In the genomic region with DNA sequence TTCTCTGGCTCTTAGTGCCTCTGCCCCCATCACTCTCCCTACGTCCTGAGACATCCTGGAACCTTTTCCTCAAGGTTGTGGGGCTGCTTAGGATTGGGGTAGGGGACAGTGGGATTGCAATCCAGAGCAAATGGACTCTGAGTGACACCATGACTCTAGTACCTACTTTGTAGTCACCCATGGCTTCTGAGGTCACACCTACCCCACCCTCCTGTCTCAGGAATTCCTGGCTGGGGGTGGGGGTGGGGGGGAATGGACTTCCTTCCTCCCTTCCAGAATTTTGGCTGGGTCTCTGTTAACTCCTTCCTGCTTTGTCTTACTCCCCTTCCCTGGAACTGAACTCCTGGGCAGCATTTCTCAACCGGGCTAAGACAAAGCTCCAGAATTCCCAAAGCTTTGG, we compare ENCODE assay signal across 10 mouse cellular contexts. TPM values are rescaled to one million over a fixed set of nuclear protein-coding genes. Genes with fewer than 3 reads are reported as not detected.
A peak's percentile ranks its signal among the peaks of the same experiment; 100 is the strongest.
DNase-seq lines count a peak whose midpoint lies in the region; ATAC-seq and TF ChIP-seq lines count a peak whose summit lies in the region.
"Had no signal": no experiment of that assay in that cellular context is flagged by ENCODE, and none has a peak within 500 bp of the region (broad histone marks: within the 10 kb centered on the region; RNA-seq: fewer than 3 reads in every experiment).

No protein-coding gene starts in this region.

- no peak for TF ChIP-seq EP300 in heart, postnatal 0 days (IDR thresholded peaks at IDR 0.05; ENCODE audit: low read depth)
- no peak for TF ChIP-seq EP300 in liver, postnatal 0 days (IDR thresholded peaks at IDR 0.05; ENCODE audit: low read depth)

- peak overlapping the region; percentile 93; the same call in 1 of the 2 replicates for H3K4me2 ChIP-seq in heart, embryonic 12.5 days
- peak overlapping the region; percentile 85 for H3K4me2 ChIP-seq in lung, embryonic 16.5 days (ENCODE audit: low read depth, low read length)
- peak overlapping the region; percentile 67 for H3K4me2 ChIP-seq in heart, postnatal 0 days (ENCODE audit: low read depth, low read length)
- peak overlapping the region; percentile 35; the same call in 1 of the 2 replicates for H3K4me2 ChIP-seq in liver, postnatal 0 days (ENCODE audit: low read depth, low read length)

- intact Hi-C loops in heart, postnatal 14 days (cut with DNase I), result no loop called here

- H3K9ac ChIP-seq in heart, embryonic 12.5 days, result no peak overlapping the region
- no peak overlapping the region for H3K9ac ChIP-seq in lung, embryonic 16.5 days (ENCODE audit: low read length)
- no peak overlapping the region for H3K9ac ChIP-seq in heart, postnatal 0 days (replicated peaks; ENCODE audit: low read depth, low read length)
- no peak overlapping the region for H3K9ac ChIP-seq in liver, postnatal 0 days (replicated peaks)

- H3K36me3 ChIP-seq in heart, embryonic 12.5 days, result no peaks in the 10 kb centered on the region
- no peaks in the 10 kb centered on the region for H3K36me3 ChIP-seq in lung, embryonic 16.5 days (ENCODE audit: control insufficient read depth, insufficient read depth, low read length)
- H3K36me3 ChIP-seq in heart, postnatal 0 days (replicated peaks; ENCODE audit: control insufficient read depth, insufficient read depth, low read length), result no peaks in the 10 kb centered on the region
- no peaks in the 10 kb centered on the region for H3K36me3 ChIP-seq in liver, postnatal 0 days (replicated peaks; ENCODE audit: insufficient read depth, low read length)

- 44% methylated on average over 2 of the region's 2 CpGs for WGBS in heart, embryonic 12.5 days
- 42% methylated on average over 2 of the region's 2 CpGs for WGBS in lung, embryonic 16.5 days
- 64% methylated on average over 2 of the region's 2 CpGs for WGBS in heart, postnatal 0 days
- WGBS in liver, postnatal 0 days (ENCODE audit: insufficient replicate concordance), result 65% methylated on average over 2 of the region's 2 CpGs

- H3K4me1 ChIP-seq in heart, embryonic 12.5 days (replicated peaks), result peaks cover 14% of the 10 kb centered on the region
- H3K4me1 ChIP-seq in lung, embryonic 16.5 days (replicated peaks; ENCODE audit: control insufficient read depth, insufficient read depth, low read length), result peaks cover 5% of the 10 kb centered on the region; the same call in 1 of the 2 replicates
- 0 out of 2 replicates have a peak, but pooled peaks cover 3% of the 10 kb centered on the region for H3K4me1 ChIP-seq in heart, postnatal 0 days (ENCODE audit: control insufficient read depth, insufficient read depth)
- H3K4me1 ChIP-seq in liver, postnatal 0 days (ENCODE audit: insufficient read depth), result peaks cover 12% of the 10 kb centered on the region

- no peak overlapping the region for H3K27ac ChIP-seq in heart, embryonic 12.5 days (ENCODE audit: poor library complexity, severe bottlenecking)
- H3K27ac ChIP-seq in lung, embryonic 16.5 days (ENCODE audit: low read length), result no peak overlapping the region
- H3K27ac ChIP-seq in heart, postnatal 0 days (ENCODE audit: low read depth), result peak overlapping the region; percentile 44; the same call in 1 of the 2 replicates
- H3K27ac ChIP-seq in liver, postnatal 0 days (ENCODE audit: low read depth), result no peak overlapping the region
- H3K27ac ChIP-seq: macrophage had no signal

- H3K4me3 ChIP-seq in heart, embryonic 12.5 days, result no peak overlapping the region
- H3K4me3 ChIP-seq in lung, embryonic 16.5 days (ENCODE audit: low read length), result no peak overlapping the region; the same call in 1 of the 2 replicates
- H3K4me3 ChIP-seq in heart, postnatal 0 days (ENCODE audit: low read depth, low read length), result peak overlapping the region; percentile 52
- H3K4me3 ChIP-seq in liver, postnatal 0 days (ENCODE audit: low read depth, low read length), result no peak overlapping the region

- 0 out of 2 replicates have a peak, but pooled peaks cover 12% of the 10 kb centered on the region for H3K27me3 ChIP-seq in heart, embryonic 12.5 days (replicated peaks)
- no peaks in the 10 kb centered on the region; the same call in 1 of the 2 replicates for H3K27me3 ChIP-seq in lung, embryonic 16.5 days (ENCODE audit: control insufficient read depth, insufficient read depth, low read depth, low read length)
- H3K27me3 ChIP-seq in heart, postnatal 0 days (ENCODE audit: control insufficient read depth, insufficient read depth, low read length), result 0 out of 2 replicates have a peak, but pooled peaks cover 3% of the 10 kb centered on the region
- H3K27me3 ChIP-seq in liver, postnatal 0 days (ENCODE audit: insufficient read depth, low read length), result peaks cover 23% of the 10 kb centered on the region

- peaks cover 3% of the 10 kb centered on the region; the same call in 1 of the 2 replicates for H3K9me3 ChIP-seq in heart, embryonic 12.5 days (replicated peaks)
- no peaks in the 10 kb centered on the region for H3K9me3 ChIP-seq in lung, embryonic 16.5 days (ENCODE audit: control insufficient read depth, low read length)
- no peaks in the 10 kb centered on the region for H3K9me3 ChIP-seq in heart, postnatal 0 days (replicated peaks; ENCODE audit: control insufficient read depth, low read length)
- no peaks in the 10 kb centered on the region for H3K9me3 ChIP-seq in liver, postnatal 0 days (ENCODE audit: low read length)

- TF ChIP-seq CTCF in heart, postnatal 0 days (IDR thresholded peaks at IDR 0.05; ENCODE audit: low read depth), result no peak
- TF ChIP-seq CTCF in liver, postnatal 0 days (IDR thresholded peaks at IDR 0.05; ENCODE audit: low read depth), result no peak

- DNase-seq in heart, postnatal 14 days, result no peak
- DNase-seq in lung, postnatal 36 days, result no peak
- DNase-seq in heart, postnatal 0 days (ENCODE audit: low spot score), result no peak
- DNase-seq in liver, postnatal 0 days, result no peak
- no peak for DNase-seq in thymus, postnatal 4 days
- no peak for DNase-seq in thymus, postnatal 36 days
- DNase-seq: adrenal gland, adult 2 months had no signal

- no peak for ATAC-seq in heart, embryonic 12.5 days (ENCODE audit: insufficient number of reproducible peaks, low FRiP score)
- ATAC-seq in lung, embryonic 16.5 days (ENCODE audit: low read depth), result no peak
- ATAC-seq in heart, postnatal 0 days (ENCODE audit: insufficient read depth, low read depth), result no peak
- ATAC-seq in liver, postnatal 0 days, result no peak

RNA-seq across cellular contexts. Expression of a gene that starts 1.0 kb away (rescaled TPM):
- 0.97 and 1.1 TPM in 2 replicates for polyA plus RNA-seq in heart, embryonic 12.5 days (2016; fragmentation: Nextera tagmentation; extraction: Ambion mirVana)
- 10 to 100 TPM in 1 of 2 experiments, 1 to 10 TPM in 1; 9.9 to 11.2 TPM for total RNA-seq in heart, postnatal 14 days (2021)
- polyA plus RNA-seq in lung, embryonic 16.5 days (2015; fragmentation: Nextera tagmentation; extraction: Ambion mirVana), result 2.1 and 2.6 TPM in 2 replicates
- total RNA-seq in heart, postnatal 0 days (2014; rRNA removed; ENCODE audit: low replicate concordance), result 3.5 and 10.6 TPM in 2 replicates
- 3.6 TPM in 2 replicates for polyA plus RNA-seq in heart, postnatal 0 days (2015; fragmentation: Nextera tagmentation; extraction: Ambion mirVana)
- polyA plus RNA-seq in liver, postnatal 0 days (2015; fragmentation: Nextera tagmentation; extraction: Ambion mirVana), result 0.74 and 0.83 TPM in 2 replicates

RNA-seq across cellular contexts. Expression of a gene that starts 14.7 kb away (rescaled TPM):
- polyA plus RNA-seq in heart, embryonic 12.5 days (2016; fragmentation: Nextera tagmentation; extraction: Ambion mirVana), result 37.0 and 38.4 TPM in 2 replicates
- total RNA-seq in heart, postnatal 14 days (2021), result 10 to 100 TPM; 54.8 to 58.3 TPM
- polyA plus RNA-seq in lung, embryonic 16.5 days (2015; fragmentation: Nextera tagmentation; extraction: Ambion mirVana), result 29.9 and 31.5 TPM in 2 replicates
- total RNA-seq in heart, postnatal 0 days (2014; rRNA removed; ENCODE audit: low replicate concordance), result 52.9 and 56.4 TPM in 2 replicates
- 37.6 and 40.5 TPM in 2 replicates for polyA plus RNA-seq in heart, postnatal 0 days (2015; fragmentation: Nextera tagmentation; extraction: Ambion mirVana)
- polyA plus RNA-seq in liver, postnatal 0 days (2015; fragmentation: Nextera tagmentation; extraction: Ambion mirVana), result 8.7 and 9.7 TPM in 2 replicates

RNA-seq across cellular contexts. Expression of a gene that starts 37.2 kb away (rescaled TPM):
- polyA plus RNA-seq in heart, embryonic 12.5 days (2016; fragmentation: Nextera tagmentation; extraction: Ambion mirVana), result 17.7 and 18.2 TPM in 2 replicates
- total RNA-seq in heart, postnatal 14 days (2021), result 10 to 100 TPM; 37.9 to 43.0 TPM
- 11.3 and 12.4 TPM in 2 replicates for polyA plus RNA-seq in lung, embryonic 16.5 days (2015; fragmentation: Nextera tagmentation; extraction: Ambion mirVana)
- 34.8 and 58.9 TPM in 2 replicates for total RNA-seq in heart, postnatal 0 days (2014; rRNA removed; ENCODE audit: low replicate concordance)
- polyA plus RNA-seq in heart, postnatal 0 days (2015; fragmentation: Nextera tagmentation; extraction: Ambion mirVana), result 23.7 and 26.8 TPM in 2 replicates
- 3.3 and 3.4 TPM in 2 replicates for polyA plus RNA-seq in liver, postnatal 0 days (2015; fragmentation: Nextera tagmentation; extraction: Ambion mirVana)

RNA-seq across cellular contexts. Expression of a gene that starts 47.5 kb away (rescaled TPM):
- 8.0 and 9.7 TPM in 2 replicates for polyA plus RNA-seq in heart, embryonic 12.5 days (2016; fragmentation: Nextera tagmentation; extraction: Ambion mirVana)
- total RNA-seq in heart, postnatal 14 days (2021), result under 1 TPM; 0.37 to 0.55 TPM
- 5.6 and 8.2 TPM in 2 replicates for polyA plus RNA-seq in lung, embryonic 16.5 days (2015; fragmentation: Nextera tagmentation; extraction: Ambion mirVana)
- 24.9 and 27.6 TPM in 2 replicates for total RNA-seq in heart, postnatal 0 days (2014; rRNA removed; ENCODE audit: low replicate concordance)
- 5.4 and 7.0 TPM in 2 replicates for polyA plus RNA-seq in heart, postnatal 0 days (2015; fragmentation: Nextera tagmentation; extraction: Ambion mirVana)
- polyA plus RNA-seq in liver, postnatal 0 days (2015; fragmentation: Nextera tagmentation; extraction: Ambion mirVana), result 0.04 TPM in 1 of 2 replicates, not detected in the other
- polyA plus RNA-seq: macrophage had no signal

RNA-seq across cellular contexts. Expression of a gene that starts 58.2 kb away (rescaled TPM):
- 93.7 and 99.0 TPM in 2 replicates for polyA plus RNA-seq in heart, embryonic 12.5 days (2016; fragmentation: Nextera tagmentation; extraction: Ambion mirVana)
- total RNA-seq in heart, postnatal 14 days (2021), result 10 to 100 TPM; 55.7 to 59.1 TPM
- polyA plus RNA-seq in lung, embryonic 16.5 days (2015; fragmentation: Nextera tagmentation; extraction: Ambion mirVana), result 103 and 105 TPM in 2 replicates
- total RNA-seq in heart, postnatal 0 days (2014; rRNA removed; ENCODE audit: low replicate concordance), result 115 and 127 TPM in 2 replicates
- 67.7 and 72.2 TPM in 2 replicates for polyA plus RNA-seq in heart, postnatal 0 days (2015; fragmentation: Nextera tagmentation; extraction: Ambion mirVana)
- 36.2 and 36.4 TPM in 2 replicates for polyA plus RNA-seq in liver, postnatal 0 days (2015; fragmentation: Nextera tagmentation; extraction: Ambion mirVana)

Comparison
In these comparisons a context has a peak if more than half of its experiments do, and no peak if none do; other contexts are left out.
1. H3K4me2 ChIP-seq: peak in every context shown above with its lines; median percentile 93 in heart, embryonic 12.5 days; 85 in lung, embryonic 16.5 days; 67 in heart, postnatal 0 days; 35 in liver, postnatal 0 days.